Mouse (Mus musculus) embryonic fibroblast, embryonic 13.5 days (primary cell): Measurements from ENCODE around the gene Cpm. TPM values are rescaled to one million over a fixed set of nuclear protein-coding genes. Genes with fewer than 3 reads are reported as not detected.
"Not testable (repeated sequence)": the region's sequence is repeated elsewhere in the genome, so short reads cannot be mapped to it uniquely, and the experiment has no call there.

Source experiments
- H3K27ac ChIP-seq: 2 replicates; pipeline ENCODE4 v1.5.1; 2012; ENCODE audit warnings: low read length, control low read depth, inconsistent platforms; ENCODE audit not compliant: insufficient read depth
- H3K4me1 ChIP-seq: 2 replicates; pipeline ENCODE4 v1.6.1; 2011; ENCODE audit warnings: low read length; ENCODE audit not compliant: control insufficient read depth, insufficient read depth
- H3K4me3 ChIP-seq: 2 replicates; pipeline ENCODE4 v1.5.1; 2011; ENCODE audit warnings: mild to moderate bottlenecking, control low read depth, low read length; ENCODE audit not compliant: insufficient read depth
- CTCF ChIP-seq: IDR thresholded peaks from 2 replicates; pipeline ENCODE4 v1.5.1; 2011; ENCODE audit warnings: mild to moderate bottlenecking, control low read depth, low read length, moderate library complexity, borderline replicate concordance; ENCODE audit not compliant: insufficient read depth
- POLR2A ChIP-seq: IDR thresholded peaks from 2 replicates; pipeline ENCODE4 v1.6.1; 2011; ENCODE audit warnings: low read depth, mild to moderate bottlenecking, control low read depth, low read length, moderate library complexity
- polyA plus RNA-seq: library from polyadenylated mRNA; stranded (reverse); fragments of >200 nt; gene quantifications from 2 replicates; pipeline ENCODE4 v1.2.4, GENCODE M21; 2011; ENCODE audit warnings: low read depth; ENCODE audit not compliant: missing spikeins, insufficient read length

The Cpm gene
- polyA plus RNA-seq, 1 experiment: 1.4 TPM

- H3K4me3 ChIP-seq: no peak overlapping the region
- TF ChIP-seq CTCF: no peak
- no peak for TF ChIP-seq POLR2A
- no peaks in the 10 kb centered on the region for H3K4me1 ChIP-seq
- H3K27ac ChIP-seq: no peak overlapping the region
Observed at GRCm38 (mm10) chr10:117730140-117730539, 100.8 kb downstream of the Cpm start.

DNA sequence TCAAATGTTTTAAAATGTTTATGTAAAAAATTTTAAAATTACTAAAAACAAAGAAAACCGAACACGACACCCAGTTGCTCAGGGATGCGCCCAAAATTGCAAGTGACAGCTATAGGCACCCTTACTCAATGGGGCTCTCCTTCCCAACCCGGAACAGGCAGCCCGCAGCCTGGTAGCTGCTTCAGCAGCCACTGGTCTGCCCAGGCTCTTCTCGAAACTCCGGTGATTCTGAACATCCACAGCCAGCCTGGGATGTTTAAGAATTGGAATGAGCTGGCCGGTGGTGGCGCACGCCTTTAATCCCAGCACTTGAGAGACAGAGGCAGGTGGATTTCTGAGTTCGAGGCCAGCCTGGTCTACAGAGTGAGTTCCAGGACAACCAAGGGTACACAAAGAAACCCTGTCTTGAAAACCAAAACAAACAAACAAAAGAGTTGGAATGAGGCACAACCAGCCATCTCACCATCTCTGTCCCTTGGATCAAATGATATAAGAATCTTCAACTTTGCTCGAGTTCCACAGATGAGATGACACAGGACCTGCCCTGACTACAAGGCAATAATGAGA lies 101.4 kb downstream of the Cpm start:
- no peak overlapping the region for H3K4me3 ChIP-seq
- H3K27ac ChIP-seq: no peak overlapping the region
- no peaks in the 10 kb centered on the region for H3K4me1 ChIP-seq
- no peak for TF ChIP-seq CTCF
- TF ChIP-seq POLR2A: no peak

GRCm38 (mm10) chr10:117731244-117732101 lies 102.2 kb downstream of the Cpm start:
- no peaks in the 10 kb centered on the region for H3K4me1 ChIP-seq

DNA sequence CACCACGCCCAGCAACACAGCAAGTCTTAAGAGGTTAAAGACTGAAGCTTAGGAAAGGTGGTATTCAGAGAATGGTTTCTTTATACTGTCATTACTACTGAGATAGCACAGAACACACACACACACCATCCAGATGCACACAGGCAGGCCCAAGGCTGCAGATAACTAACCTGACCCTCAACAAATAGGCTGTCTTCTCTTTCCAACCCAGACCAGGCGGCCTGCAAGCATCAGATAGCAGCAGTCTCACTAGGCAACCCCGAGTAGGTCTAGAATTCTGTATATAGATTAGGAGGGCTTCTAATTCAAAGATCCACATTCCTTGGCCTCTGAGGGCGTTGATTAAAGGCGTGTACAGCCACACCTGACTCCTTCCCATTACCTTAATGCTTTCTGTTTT lies 102.9 kb downstream of the Cpm start:
- Histone ChIP-seq H3K4me1 (no peaks in the 10 kb centered on the region), H3K4me3 (no peak overlapping the region), H3K27ac (no peak overlapping the region)
- TF ChIP-seq CTCF: no peak
- no peak for TF ChIP-seq POLR2A

More at GRCm38 (mm10) chr10:117731244-117732101, 102.2 kb downstream of the Cpm start:
- no peak overlapping the region for H3K27ac ChIP-seq
- no peak for TF ChIP-seq POLR2A
- peak; percentile 65; the same call in 1 of the 2 replicates for TF ChIP-seq CTCF
- H3K4me3 ChIP-seq: no peak overlapping the region

DNA sequence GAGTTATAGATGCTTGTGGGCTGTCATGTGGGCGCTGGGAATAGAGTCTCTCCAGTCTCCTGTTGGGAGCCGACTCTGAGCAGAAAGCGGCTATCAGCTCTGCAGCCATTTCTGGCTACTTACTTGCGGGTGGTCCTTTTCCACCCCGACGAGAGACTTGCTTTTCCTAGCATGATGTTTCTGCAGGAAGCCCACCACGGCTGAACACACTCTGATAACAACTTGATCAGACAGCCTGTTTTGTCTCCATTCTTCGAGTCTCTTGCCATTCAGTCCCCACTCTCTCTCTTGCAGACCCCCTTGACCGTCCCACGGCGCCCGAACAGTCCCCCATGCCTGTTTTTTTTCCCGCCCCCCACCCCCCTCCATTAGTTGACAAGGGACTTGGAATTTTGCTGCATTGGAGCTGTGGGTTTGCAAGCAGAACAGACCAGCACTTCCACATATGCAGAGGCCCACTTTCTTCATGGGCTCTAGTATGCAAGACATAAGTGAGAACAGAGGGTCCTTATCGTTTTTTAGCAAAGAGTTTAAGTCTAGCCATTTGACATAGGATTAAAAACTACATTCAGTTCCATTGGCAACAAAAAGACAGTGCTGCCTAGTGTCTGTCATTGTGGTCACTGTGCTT lies 103.8 kb downstream of the Cpm start:
- TF ChIP-seq CTCF (no peak), POLR2A (no peak)

GRCm38 (mm10) chr10:117733626-117734025 lies 104.3 kb downstream of the Cpm start:
- not testable (repeated sequence) for H3K27ac ChIP-seq, H3K4me3 ChIP-seq, H3K4me1 ChIP-seq

More for the DNA sequence above, 103.8 kb downstream of the Cpm start:
- Histone ChIP-seq H3K27ac (no peak overlapping the region), H3K4me1 (no peaks in the 10 kb centered on the region), H3K4me3 (no peak overlapping the region)

DNA sequence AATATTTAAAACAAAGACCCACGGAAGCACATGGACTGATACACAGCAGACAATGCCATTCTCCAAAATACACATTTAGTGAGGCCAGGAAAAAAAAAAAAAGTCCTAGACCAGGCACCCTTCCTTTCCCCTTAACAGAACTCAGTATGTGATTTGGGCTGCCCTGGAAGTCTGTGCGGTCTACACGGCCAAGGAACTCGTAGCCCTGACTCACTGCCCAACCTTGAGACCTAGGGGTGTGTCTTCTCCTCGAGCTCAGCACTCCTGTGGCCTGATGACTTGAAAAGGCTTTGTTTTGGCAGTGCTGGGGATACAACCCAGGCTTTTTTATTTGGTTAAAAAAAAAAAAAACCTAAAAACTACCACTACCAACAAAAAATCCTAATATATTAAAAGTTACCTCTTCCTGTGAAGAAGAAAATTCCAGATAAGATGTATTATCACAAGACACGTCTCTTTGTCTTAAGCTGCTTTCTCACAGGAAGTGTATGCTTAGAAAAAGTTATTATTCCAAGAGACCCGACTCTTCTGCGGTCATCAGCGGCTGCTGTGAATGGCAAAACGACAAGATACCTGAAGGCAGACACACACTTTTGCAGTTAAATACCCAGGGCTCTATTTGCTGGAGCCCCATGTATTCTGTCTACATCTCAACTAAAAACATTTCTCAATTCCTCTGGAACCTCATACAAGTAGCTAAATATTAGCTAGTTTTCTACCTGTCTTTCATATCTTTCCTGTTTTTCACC lies 105.0 kb downstream of the Cpm start:
- H3K4me3 ChIP-seq, H3K27ac ChIP-seq, H3K4me1 ChIP-seq: not testable (repeated sequence)

GRCm38 (mm10) chr10:117735396-117735795 lies 106.1 kb downstream of the Cpm start:
- not testable (repeated sequence) for H3K27ac ChIP-seq, H3K4me1 ChIP-seq, H3K4me3 ChIP-seq

GRCm38 (mm10) chr10:117736573-117736972 lies 107.3 kb downstream of the Cpm start:
- H3K27ac ChIP-seq: no peak overlapping the region
- no peaks in the 10 kb centered on the region for H3K4me1 ChIP-seq
- TF ChIP-seq POLR2A (no peak), CTCF (no peak)
- no peak overlapping the region for H3K4me3 ChIP-seq

Other genes with a start within 250 kb of the Cpm start
- gene Cpsf6, start 249.5 kb upstream of the Cpm start, polyA plus RNA-seq: 77.2 and 99.0 TPM in 2 replicates
- 122 and 229 TPM in 2 replicates for gene Mdm2, start 81.3 kb downstream of the Cpm start, polyA plus RNA-seq
- gene Slc35e3, start 116.9 kb downstream of the Cpm start, polyA plus RNA-seq: 26.1 and 28.9 TPM in 2 replicates
- gene Nup107, start 163.2 kb downstream of the Cpm start, polyA plus RNA-seq: 61.7 and 70.3 TPM in 2 replicates
- gene Rap1b, start 216.5 kb downstream of the Cpm start, polyA plus RNA-seq: 186 and 209 TPM in 2 replicates